Comparison of ENCODE assay signal across 8 mouse cellular contexts in genomic region chr14:74884024-74884680, GRCm38 (mm10).
DNase-seq lines count a peak whose midpoint lies in the region; ATAC-seq lines count a peak whose summit lies in the region.

No protein-coding gene starts in this region.

- peak; percentile 74 for DNase-seq in adipocyte (ENCODE audit: low spot score)
- peak; percentile 40 for DNase-seq in cerebellum, adult 9-11 months
- peak; percentile 28 to 66 for DNase-seq in frontal cortex, postnatal 36 days (ENCODE audit: low spot score in 2 of 2)
- DNase-seq in layer of hippocampus, postnatal 10 days (ENCODE audit: low spot score in 2 of 2), result peak; percentile 74 to 81
- DNase-seq in midbrain, embryonic 14.5 days, result peak; percentile 82
- DNase-seq in urinary bladder, postnatal 36 days (ENCODE audit: low spot score in 2 of 2), result peak; percentile 39 to 66

- 17% methylated on average over 13 of the region's 13 CpGs for WGBS in hindbrain, embryonic 12.5 days
- WGBS in midbrain, embryonic 14.5 days, result 11% methylated on average over 13 of the region's 13 CpGs

- no peaks in the 10 kb centered on the region for H3K27me3 ChIP-seq in hindbrain, embryonic 12.5 days
- no peaks in the 10 kb centered on the region for H3K27me3 ChIP-seq in midbrain, embryonic 14.5 days (ENCODE audit: control insufficient read depth, insufficient read depth, low read length)

- no peak overlapping the region; the same call in 1 of the 2 replicates for H3K4me2 ChIP-seq in hindbrain, embryonic 12.5 days (replicated peaks)
- H3K4me2 ChIP-seq in midbrain, embryonic 14.5 days (ENCODE audit: low read length), result peak overlapping the region; percentile 4; the same call in 1 of the 2 replicates

- no peak overlapping the region for H3K4me3 ChIP-seq in hindbrain, embryonic 12.5 days
- no peak overlapping the region for H3K4me3 ChIP-seq in midbrain, embryonic 14.5 days (replicated peaks; ENCODE audit: low read depth, low read length)

- H3K9me3 ChIP-seq in hindbrain, embryonic 12.5 days (replicated peaks), result no peaks in the 10 kb centered on the region
- H3K9me3 ChIP-seq in midbrain, embryonic 14.5 days (ENCODE audit: control insufficient read depth, low read length), result no peaks in the 10 kb centered on the region

- peak overlapping the region; percentile 70 for H3K27ac ChIP-seq in hindbrain, embryonic 12.5 days
- H3K27ac ChIP-seq in midbrain, embryonic 14.5 days (replicated peaks; ENCODE audit: low read depth, low read length), result peak overlapping the region; percentile 27

- H3K4me1 ChIP-seq in hindbrain, embryonic 12.5 days, result peaks cover 35% of the 10 kb centered on the region
- H3K4me1 ChIP-seq in midbrain, embryonic 14.5 days (ENCODE audit: control insufficient read depth, insufficient read depth, low read length), result peaks cover 15% of the 10 kb centered on the region

- peak; percentile 89 for ATAC-seq in hindbrain, embryonic 12.5 days (ENCODE audit: low FRiP score)
- ATAC-seq in midbrain, embryonic 14.5 days (ENCODE audit: low FRiP score, low TSS enrichment), result peak; percentile 85
- no peak for ATAC-seq in erythroblast, adult 5-6 weeks (replicated peaks; ENCODE audit: low FRiP score, poor library complexity, severe bottlenecking)

- H3K9ac ChIP-seq in hindbrain, embryonic 12.5 days, result 0 out of 2 replicates have a peak overlapping the region, but pooled peaks have one; percentile 36
- H3K9ac ChIP-seq in midbrain, embryonic 14.5 days (replicated peaks; ENCODE audit: low read length), result no peak overlapping the region

- H3K36me3 ChIP-seq in hindbrain, embryonic 12.5 days, result no peaks in the 10 kb centered on the region
- no peaks in the 10 kb centered on the region for H3K36me3 ChIP-seq in midbrain, embryonic 14.5 days (ENCODE audit: control insufficient read depth, insufficient read depth, low read length)
